Mouse (Mus musculus): ENCODE measurements around the gene Tmem8.

Gene Tmem8

GRCm38 (mm10) chr17:26142796-26143195, 29.7 kb downstream of the Tmem8 start:
- DNase-seq (ENCODE audit: low read depth, low spot score) = no peak

- DNase-seq (ENCODE audit: low read depth, low spot score) = no peak
Observed at GRCm38 (mm10) chr17:26143386-26143785, 30.3 kb downstream of the Tmem8 start.

- no peak for DNase-seq (ENCODE audit: low read depth, low spot score)
Observed at GRCm38 (mm10) chr17:26149056-26149455, 36.0 kb downstream of the Tmem8 start.

- DNase-seq (ENCODE audit: low read depth, low spot score) = no peak
Observed at GRCm38 (mm10) chr17:26151886-26152630, 39.0 kb downstream of the Tmem8 start.

- no peak for DNase-seq (ENCODE audit: low read depth, low spot score)
Observed at GRCm38 (mm10) chr17:26162736-26163135, 49.6 kb downstream of the Tmem8 start.

- no peak for DNase-seq (ENCODE audit: low read depth, low spot score)
Observed at GRCm38 (mm10) chr17:26168039-26168438, 54.9 kb downstream of the Tmem8 start.
